Mouse (Mus musculus): Measurements from ENCODE around the gene Rev1. TPM values are rescaled to one million over a fixed set of nuclear protein-coding genes. Genes with fewer than 3 reads are reported as not detected.

Rev1 gene
- polyA plus RNA-seq, 1 experiment from 2014 or later, result 35.8 TPM

DNA sequence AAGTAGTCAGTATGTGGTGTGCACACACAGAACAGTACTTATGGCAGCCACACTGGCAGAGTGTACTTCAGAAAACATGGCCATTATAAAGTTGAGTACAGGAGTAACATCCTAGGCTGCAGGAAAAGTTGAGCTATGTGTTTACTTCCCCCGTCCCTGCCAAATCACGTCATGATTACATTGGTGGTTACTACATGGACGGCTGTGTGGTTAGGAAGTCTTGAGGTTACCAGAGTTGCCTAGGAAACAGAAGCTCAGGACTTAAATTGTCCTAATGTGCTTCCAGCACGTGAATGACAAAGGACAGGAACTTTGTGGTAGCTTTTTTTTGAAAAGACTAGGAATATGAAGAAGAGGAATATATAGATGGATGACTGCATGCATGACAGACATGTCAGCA is 80.0 kb downstream of the Rev1 start:
- DNase-seq (no peak), ATAC-seq (ENCODE audit: low FRiP score, low TSS enrichment) (no peak)
- H3K27me3 ChIP-seq (ENCODE audit: control insufficient read depth, insufficient read depth, low read length), result no peaks in the 10 kb centered on the region
- H3K4me1 ChIP-seq (ENCODE audit: control insufficient read depth, insufficient read depth, low read length), result no peaks in the 10 kb centered on the region
- H3K4me3 ChIP-seq (replicated peaks; ENCODE audit: low read depth, low read length), result no peak overlapping the region
- no peak overlapping the region for H3K9ac ChIP-seq (replicated peaks; ENCODE audit: low read length)
- no peak overlapping the region for H3K27ac ChIP-seq (replicated peaks; ENCODE audit: low read depth, low read length)
- no peak overlapping the region for H3K4me2 ChIP-seq (ENCODE audit: low read length)
- H3K9me3 ChIP-seq (ENCODE audit: control insufficient read depth, low read length), result no peaks in the 10 kb centered on the region
- H3K36me3 ChIP-seq (ENCODE audit: control insufficient read depth, insufficient read depth, low read length), result peaks cover 99% of the 10 kb centered on the region
- WGBS, result 77% methylated on average over 4 of the region's 4 CpGs

DNA sequence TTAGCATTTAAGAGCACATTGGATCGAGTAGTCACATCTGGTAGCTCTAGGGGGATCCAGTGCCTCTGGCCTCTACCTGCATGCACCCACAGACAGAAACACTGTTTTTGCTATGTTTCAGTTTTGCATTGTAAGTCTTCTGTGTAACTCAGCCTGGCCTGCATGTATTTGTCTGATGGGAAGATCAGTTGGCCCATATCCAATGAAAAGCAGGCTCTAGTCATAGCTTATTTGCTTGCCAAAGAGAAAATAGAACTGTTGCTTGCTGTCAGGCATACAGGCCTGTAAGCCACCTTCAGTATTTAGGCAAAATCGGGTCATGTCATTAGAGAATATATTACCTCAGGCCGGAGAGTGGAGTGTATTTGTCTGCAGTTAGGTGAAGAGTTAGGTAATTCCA is 81.5 kb downstream of the Rev1 start:
- Histone ChIP-seq H3K27ac (replicated peaks; ENCODE audit: low read depth, low read length) (no peak overlapping the region), H3K36me3 (ENCODE audit: control insufficient read depth, insufficient read depth, low read length) (peaks cover 89% of the 10 kb centered on the region), H3K9me3 (ENCODE audit: control insufficient read depth, low read length) (no peaks in the 10 kb centered on the region), H3K27me3 (ENCODE audit: control insufficient read depth, insufficient read depth, low read length) (no peaks in the 10 kb centered on the region), H3K4me1 (ENCODE audit: control insufficient read depth, insufficient read depth, low read length) (no peaks in the 10 kb centered on the region), H3K4me2 (ENCODE audit: low read length) (no peak overlapping the region), H3K9ac (replicated peaks; ENCODE audit: low read length) (no peak overlapping the region), H3K4me3 (replicated peaks; ENCODE audit: low read depth, low read length) (no peak overlapping the region)
- 93% methylated on average over 3 of the region's 3 CpGs for WGBS
- no peak for DNase-seq
- ATAC-seq (ENCODE audit: low FRiP score, low TSS enrichment), result no peak

- ATAC-seq (ENCODE audit: low FRiP score, low TSS enrichment), result no peak
- Histone ChIP-seq H3K27me3 (ENCODE audit: control insufficient read depth, insufficient read depth, low read length) (no peaks in the 10 kb centered on the region), H3K27ac (replicated peaks; ENCODE audit: low read depth, low read length) (no peak overlapping the region), H3K4me2 (ENCODE audit: low read length) (no peak overlapping the region), H3K4me3 (replicated peaks; ENCODE audit: low read depth, low read length) (no peak overlapping the region), H3K36me3 (ENCODE audit: control insufficient read depth, insufficient read depth, low read length) (peaks cover 78% of the 10 kb centered on the region), H3K9me3 (ENCODE audit: control insufficient read depth, low read length) (0 out of 2 replicates have a peak, but pooled peaks cover 3% of the 10 kb centered on the region), H3K9ac (replicated peaks; ENCODE audit: low read length) (no peak overlapping the region), H3K4me1 (ENCODE audit: control insufficient read depth, insufficient read depth, low read length) (no peaks in the 10 kb centered on the region)
- no peak for DNase-seq
- 98% methylated on average over 2 of the region's 2 CpGs for WGBS
Measured at GRCm38 (mm10) chr1:38038898-38039297, 90.7 kb downstream of the Rev1 start.

DNA sequence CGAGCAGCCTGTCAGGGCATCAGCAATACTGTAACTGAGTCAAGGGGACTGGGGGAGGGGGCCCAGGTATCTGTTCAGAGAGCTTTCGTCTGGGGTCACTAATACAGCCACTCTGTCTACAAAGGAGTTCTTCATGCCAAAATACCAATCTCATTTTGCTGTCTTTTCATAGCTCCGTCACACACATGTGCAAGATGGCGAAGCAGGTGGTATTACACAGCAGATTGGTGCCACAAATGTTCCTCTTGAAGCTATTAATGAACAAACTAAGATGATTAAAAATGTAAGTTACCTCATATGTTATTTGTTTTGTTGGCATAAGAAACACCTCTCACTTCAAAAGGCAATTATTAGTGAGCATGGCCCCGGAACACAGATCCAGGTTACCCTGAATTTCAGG is 92.2 kb downstream of the Rev1 start:
- H3K27ac ChIP-seq (replicated peaks; ENCODE audit: low read depth, low read length), result no peak overlapping the region
- H3K36me3 ChIP-seq (ENCODE audit: control insufficient read depth, insufficient read depth, low read length), result peaks cover 85% of the 10 kb centered on the region
- no peak overlapping the region for H3K4me3 ChIP-seq (replicated peaks; ENCODE audit: low read depth, low read length)
- ATAC-seq (ENCODE audit: low FRiP score, low TSS enrichment), result no peak
- no peak for DNase-seq
- no peaks in the 10 kb centered on the region for H3K4me1 ChIP-seq (ENCODE audit: control insufficient read depth, insufficient read depth, low read length)
- H3K27me3 ChIP-seq (ENCODE audit: control insufficient read depth, insufficient read depth, low read length), result no peaks in the 10 kb centered on the region
- H3K9ac ChIP-seq (replicated peaks; ENCODE audit: low read length), result no peak overlapping the region
- 94% methylated on average over 5 of the region's 5 CpGs for WGBS
- 0 out of 2 replicates have a peak, but pooled peaks cover 3% of the 10 kb centered on the region for H3K9me3 ChIP-seq (ENCODE audit: control insufficient read depth, low read length)
- no peak overlapping the region for H3K4me2 ChIP-seq (ENCODE audit: low read length)

DNA sequence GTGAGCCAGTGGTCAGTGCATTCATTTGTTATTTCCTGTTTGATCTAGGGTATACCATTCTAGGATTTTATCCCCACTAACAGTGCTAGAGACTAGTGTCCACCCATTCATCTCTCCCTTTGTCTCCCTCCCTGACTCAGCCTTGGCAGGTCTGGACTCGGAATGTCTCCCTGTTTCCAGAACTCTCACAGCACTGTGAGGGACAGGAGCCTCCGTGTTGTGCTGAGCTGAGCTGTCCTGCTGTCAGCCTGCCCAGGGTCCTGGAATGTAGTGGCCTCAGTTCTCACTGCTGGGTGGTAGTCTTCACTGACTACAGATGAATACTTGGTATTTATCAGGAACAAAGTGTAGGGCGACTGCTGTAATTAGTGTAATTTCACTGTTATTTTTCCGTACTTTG is 94.1 kb downstream of the Rev1 start:
- DNase-seq, result no peak
- H3K9ac ChIP-seq (replicated peaks; ENCODE audit: low read length), result no peak overlapping the region
- H3K4me1 ChIP-seq (ENCODE audit: control insufficient read depth, insufficient read depth, low read length), result no peaks in the 10 kb centered on the region
- H3K27ac ChIP-seq (replicated peaks; ENCODE audit: low read depth, low read length), result no peak overlapping the region
- H3K4me2 ChIP-seq (ENCODE audit: low read length), result no peak overlapping the region
- H3K4me3 ChIP-seq (replicated peaks; ENCODE audit: low read depth, low read length), result no peak overlapping the region
- H3K9me3 ChIP-seq (ENCODE audit: control insufficient read depth, low read length), result no peaks in the 10 kb centered on the region
- no peak for ATAC-seq (ENCODE audit: low FRiP score, low TSS enrichment)
- H3K27me3 ChIP-seq (ENCODE audit: control insufficient read depth, insufficient read depth, low read length), result no peaks in the 10 kb centered on the region
- 94% methylated on average over 4 of the region's 4 CpGs for WGBS
- H3K36me3 ChIP-seq (ENCODE audit: control insufficient read depth, insufficient read depth, low read length), result peaks cover 75% of the 10 kb centered on the region

GRCm38 (mm10) chr1:38031391-38031790 is 98.2 kb downstream of the Rev1 start:
- no peak overlapping the region for H3K4me2 ChIP-seq (ENCODE audit: low read length)
- WGBS, result 97% methylated on average over 5 of the region's 5 CpGs
- DNase-seq (no peak), ATAC-seq (ENCODE audit: low FRiP score, low TSS enrichment) (no peak)
- H3K9ac ChIP-seq (replicated peaks; ENCODE audit: low read length), result no peak overlapping the region
- H3K27me3 ChIP-seq (ENCODE audit: control insufficient read depth, insufficient read depth, low read length), result no peaks in the 10 kb centered on the region
- H3K36me3 ChIP-seq (ENCODE audit: control insufficient read depth, insufficient read depth, low read length), result peaks cover 45% of the 10 kb centered on the region
- no peak overlapping the region for H3K4me3 ChIP-seq (replicated peaks; ENCODE audit: low read depth, low read length)
- no peaks in the 10 kb centered on the region for H3K4me1 ChIP-seq (ENCODE audit: control insufficient read depth, insufficient read depth, low read length)
- no peaks in the 10 kb centered on the region for H3K9me3 ChIP-seq (ENCODE audit: control insufficient read depth, low read length)
- H3K27ac ChIP-seq (replicated peaks; ENCODE audit: low read depth, low read length), result no peak overlapping the region

DNA sequence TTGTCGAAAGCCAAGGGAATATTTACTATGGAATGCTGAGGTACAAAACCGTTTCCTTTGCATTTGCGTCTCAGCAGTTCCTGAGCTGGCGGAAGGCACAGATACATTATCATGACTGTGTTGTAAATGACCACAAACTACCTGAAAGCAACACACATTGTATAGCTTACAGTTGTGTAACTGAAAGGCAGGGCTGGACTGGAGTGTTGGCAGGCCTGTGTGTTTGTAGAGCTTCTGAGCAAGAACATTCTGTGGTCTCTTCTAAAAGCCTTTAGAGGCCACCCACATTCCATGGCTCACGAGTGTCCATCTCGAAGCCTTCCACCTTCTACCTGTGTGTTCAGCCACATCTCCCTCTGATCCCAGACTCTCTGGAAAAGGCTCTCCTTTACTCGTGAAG is 102.3 kb downstream of the Rev1 start:
- no peaks in the 10 kb centered on the region for H3K27me3 ChIP-seq (ENCODE audit: control insufficient read depth, insufficient read depth, low read length)
- no peaks in the 10 kb centered on the region for H3K9me3 ChIP-seq (ENCODE audit: control insufficient read depth, low read length)
- peaks cover 35% of the 10 kb centered on the region for H3K36me3 ChIP-seq (ENCODE audit: control insufficient read depth, insufficient read depth, low read length)
- H3K4me2 ChIP-seq (ENCODE audit: low read length), result no peak overlapping the region
- no peak overlapping the region for H3K27ac ChIP-seq (replicated peaks; ENCODE audit: low read depth, low read length)
- H3K4me1 ChIP-seq (ENCODE audit: control insufficient read depth, insufficient read depth, low read length), result no peaks in the 10 kb centered on the region
- WGBS, result 94% methylated on average over 7 of the region's 7 CpGs
- ATAC-seq (ENCODE audit: low FRiP score, low TSS enrichment) (no peak), DNase-seq (no peak)
- no peak overlapping the region for H3K4me3 ChIP-seq (replicated peaks; ENCODE audit: low read depth, low read length)
- no peak overlapping the region for H3K9ac ChIP-seq (replicated peaks; ENCODE audit: low read length)

DNA sequence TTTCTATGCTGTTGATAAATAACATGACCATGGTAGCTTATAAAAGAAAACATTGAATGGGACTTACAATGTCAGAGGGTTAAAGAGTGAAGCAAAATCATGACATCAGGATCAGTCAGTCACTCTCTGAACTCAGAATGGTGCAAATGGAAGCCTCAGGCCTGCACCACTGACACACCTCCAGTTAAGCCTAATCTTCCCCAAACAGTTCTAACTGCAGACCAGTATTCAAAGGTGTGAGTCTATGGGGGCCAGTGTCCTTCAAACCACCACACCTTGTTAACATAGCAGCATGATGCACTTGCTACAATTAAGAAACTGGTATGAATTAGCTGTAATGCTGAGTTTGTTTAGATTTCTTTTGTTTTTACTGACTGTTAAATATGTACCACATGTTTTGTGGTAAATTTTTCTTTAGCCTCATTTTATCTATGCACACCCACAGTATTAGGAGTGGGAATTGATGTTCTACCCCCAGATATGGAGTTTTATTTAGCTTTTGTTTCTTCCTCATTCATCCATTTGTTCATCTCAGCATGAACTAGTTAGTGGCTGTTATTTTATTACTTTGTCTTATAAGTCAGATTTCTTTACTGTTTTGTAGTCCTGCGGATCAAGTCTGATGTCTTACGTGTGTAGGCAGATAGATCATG is 114.9 kb downstream of the Rev1 start:
- Histone ChIP-seq H3K4me1 (ENCODE audit: control insufficient read depth, insufficient read depth, low read length) (no peaks in the 10 kb centered on the region), H3K36me3 (ENCODE audit: control insufficient read depth, insufficient read depth, low read length) (peaks cover 15% of the 10 kb centered on the region), H3K9ac (replicated peaks; ENCODE audit: low read length) (no peak overlapping the region), H3K9me3 (ENCODE audit: control insufficient read depth, low read length) (no peaks in the 10 kb centered on the region), H3K4me3 (replicated peaks; ENCODE audit: low read depth, low read length) (no peak overlapping the region), H3K27ac (replicated peaks; ENCODE audit: low read depth, low read length) (no peak overlapping the region), H3K4me2 (ENCODE audit: low read length) (no peak overlapping the region), H3K27me3 (ENCODE audit: control insufficient read depth, insufficient read depth, low read length) (no peaks in the 10 kb centered on the region)
- DNase-seq, result no peak
- WGBS, result 97% methylated on average over 2 of the region's 2 CpGs
- ATAC-seq (ENCODE audit: low FRiP score, low TSS enrichment), result no peak

- DNase-seq (no peak), ATAC-seq (ENCODE audit: low FRiP score, low TSS enrichment) (no peak)
- no peaks in the 10 kb centered on the region for H3K36me3 ChIP-seq (ENCODE audit: control insufficient read depth, insufficient read depth, low read length)
- H3K4me3 ChIP-seq (replicated peaks; ENCODE audit: low read depth, low read length), result no peak overlapping the region
- H3K4me1 ChIP-seq (ENCODE audit: control insufficient read depth, insufficient read depth, low read length), result no peaks in the 10 kb centered on the region
- H3K27me3 ChIP-seq (ENCODE audit: control insufficient read depth, insufficient read depth, low read length), result no peaks in the 10 kb centered on the region
- H3K4me2 ChIP-seq (ENCODE audit: low read length), result no peak overlapping the region
- H3K9ac ChIP-seq (replicated peaks; ENCODE audit: low read length), result no peak overlapping the region
- H3K27ac ChIP-seq (replicated peaks; ENCODE audit: low read depth, low read length), result no peak overlapping the region
- H3K9me3 ChIP-seq (ENCODE audit: control insufficient read depth, low read length), result no peaks in the 10 kb centered on the region
Measured at GRCm38 (mm10) chr1:38012509-38012908, 117.1 kb downstream of the Rev1 start.
